Mouse (Mus musculus): Measurements from ENCODE around the gene Eif3i.

DNA sequence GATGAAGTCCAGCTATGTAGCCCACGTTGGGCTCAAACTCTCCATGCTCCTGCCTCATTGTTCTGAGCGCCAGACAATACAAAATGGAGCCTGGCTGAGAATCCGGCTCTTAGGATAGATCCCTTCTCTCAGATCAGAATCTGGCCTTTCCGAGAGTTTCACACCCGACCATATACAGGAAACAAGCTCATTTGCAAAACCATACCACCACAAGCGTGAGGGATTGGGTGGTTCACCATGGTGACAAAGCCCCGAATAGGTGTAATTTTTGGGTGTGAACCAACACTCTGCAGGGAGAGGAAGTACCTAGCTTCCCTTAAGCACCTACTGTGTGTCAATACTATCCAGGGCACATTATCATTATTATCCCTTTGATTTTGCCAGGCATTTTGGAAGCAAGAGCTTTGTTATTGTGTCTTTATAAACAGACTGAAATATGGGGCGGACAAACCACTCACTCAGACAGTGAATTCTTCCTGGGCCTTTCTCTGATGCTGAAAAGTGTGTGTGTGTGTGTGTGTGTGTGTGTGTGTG, 28.8 kb downstream of the Eif3i start:
- TF ChIP-seq CTCF (IDR thresholded peaks at IDR 0.05; ENCODE audit: borderline replicate concordance, extremely low read depth, insufficient read depth, insufficient read length), result no peak
- TF ChIP-seq POLR2A (IDR thresholded peaks at IDR 0.05; ENCODE audit: borderline replicate concordance, extremely low read depth, insufficient read depth, insufficient read length, poor library complexity, severe bottlenecking), result no peak

All from brain, embryonic 14.5 days (tissue).